Mouse (Mus musculus) hindbrain, embryonic 14.5 days (tissue): ENCODE data around the gene Cenpm. TPM values are rescaled to one million over a fixed set of nuclear protein-coding genes. Genes with fewer than 3 reads are reported as not detected.

Experiments
- ATAC-seq: fragments of 200-750 bp; cut with Nextera tagmentation; 2 replicates; pipeline ENCODE4 v1.8.0; 2017; ENCODE audit warnings: moderate number of reproducible peaks, mild to moderate bottlenecking, moderate TSS enrichment, moderate library complexity; ENCODE audit not compliant: low FRiP score
- DNase-seq: peaks from one replicate; pipeline ENCODE4 v3.0.0-alpha.2; 2015; ENCODE audit warnings: low spot score
- H3K27ac ChIP-seq: fragments of 300-500 bp; sonication (generic); 2 replicates; pipeline ENCODE4 v1.5.1; 2014; ENCODE audit warnings: mild to moderate bottlenecking, moderate library complexity
- H3K27me3 ChIP-seq: fragments of 300-500 bp; sonication (generic); 2 replicates; pipeline ENCODE4 v1.6.1; 2014; ENCODE audit warnings: mild to moderate bottlenecking, low read length, mixed read lengths; ENCODE audit not compliant: control insufficient read depth, insufficient read depth
- H3K36me3 ChIP-seq: fragments of 300-500 bp; sonication (generic); replicated peaks from 2 replicates; pipeline ENCODE4 v1.6.1; 2014; ENCODE audit not compliant: control insufficient read depth, insufficient read depth
- H3K4me1 ChIP-seq: fragments of 300-500 bp; sonication (generic); replicated peaks from 2 replicates; pipeline ENCODE4 v1.6.1; 2014; ENCODE audit warnings: antibody characterized with exemption, low read length, mixed read lengths; ENCODE audit not compliant: control insufficient read depth, insufficient read depth
- H3K4me2 ChIP-seq: fragments of 300-500 bp; sonication (generic); replicated peaks from 2 replicates; pipeline ENCODE4 v1.6.1; 2014; ENCODE audit warnings: mild to moderate bottlenecking, moderate library complexity
- H3K4me3 ChIP-seq: fragments of 300-500 bp; sonication (generic); replicated peaks from 2 replicates; pipeline ENCODE4 v1.5.1; 2014; ENCODE audit warnings: mild to moderate bottlenecking, low read length
- H3K9ac ChIP-seq: fragments of 300-500 bp; sonication (generic); 2 replicates; pipeline ENCODE4 v1.6.1; 2014
- H3K9me3 ChIP-seq: fragments of 300-500 bp; sonication (generic); 2 replicates; pipeline ENCODE4 v1.6.1; 2016; ENCODE audit warnings: low read length; ENCODE audit not compliant: control insufficient read depth
- WGBS: fragments of 180-500 bp; shearing (Covaris S2); extraction: QIAGEN DNeasy Blood & Tissue Kit; methylation state at CpG from one replicate; pipeline ENCODE4 v1.1.7; 2014; 5-methylcytosine and 5-hydroxymethylcytosine counted together
- polyA plus RNA-seq: library from polyadenylated mRNA; unstranded; fragments of >200 nt; fragmentation: Nextera tagmentation; extraction: Ambion mirVana; gene quantifications from 2 replicates; pipeline ENCODE4 v1.2.1, GENCODE M21; 2014

Cenpm gene
- polyA plus RNA-seq, 1 experiment from 2014 or later = 18.0 TPM

- H3K36me3 ChIP-seq = peaks cover 16% of the 10 kb centered on the region
- H3K4me2 ChIP-seq = peak overlapping the region; percentile 94
- H3K9me3 ChIP-seq = no peaks in the 10 kb centered on the region
- WGBS = under 1% methylated on average over 67 of the region's 86 CpGs
- DNase-seq (peak; percentile 79), ATAC-seq (peak; percentile 73)
- no peaks in the 10 kb centered on the region for H3K27me3 ChIP-seq
- peak overlapping the region; percentile 92 for H3K9ac ChIP-seq
- H3K4me3 ChIP-seq = peak overlapping the region; percentile 75
- peak overlapping the region; percentile 97 for H3K27ac ChIP-seq
- peaks cover 31% of the 10 kb centered on the region for H3K4me1 ChIP-seq
Observed at GRCm38 (mm10) chr15:82274927-82275901, 30.7 kb upstream of the Cenpm start.

GRCm38 (mm10) chr15:82274593-82274926 lies 30.0 kb upstream of the Cenpm start, which contains the start of gene Sept3:
Gene Sept3 (plus strand): TSS chr15:82274893.
- ATAC-seq (no peak), DNase-seq (no peak)
- Histone ChIP-seq H3K4me1 (peaks cover 31% of the 10 kb centered on the region), H3K27ac (peak within 1 kb of the TSS; percentile 97), H3K36me3 (peaks cover 9% of the 10 kb centered on the region), H3K9me3 (no peaks in the 10 kb centered on the region), H3K9ac (peak within 1 kb of the TSS; percentile 92), H3K27me3 (no peaks in the 10 kb centered on the region), H3K4me3 (peak within 1 kb of the TSS; percentile 75), H3K4me2 (peak within 1 kb of the TSS; percentile 94)
- 33% methylated on average over 6 of the region's 6 CpGs for WGBS

DNA sequence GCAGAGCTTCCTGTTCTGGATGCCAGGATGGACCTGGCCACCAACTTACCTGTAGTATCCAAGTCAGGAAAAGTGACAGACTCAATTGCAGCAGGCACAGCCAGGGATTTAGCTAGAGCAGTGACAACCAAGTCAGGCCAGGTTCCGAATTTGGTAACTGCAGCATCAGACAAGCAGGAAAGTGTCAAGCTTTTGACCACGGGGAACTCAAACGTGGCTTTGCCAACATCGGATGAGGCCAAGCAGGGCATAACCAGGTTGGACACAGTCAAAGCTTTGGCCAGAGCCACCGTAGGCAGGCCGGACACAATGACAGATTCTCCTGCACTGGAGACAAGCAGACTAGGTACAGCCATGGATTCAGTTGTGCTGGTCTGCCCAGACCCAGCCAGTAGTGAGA lies 27.7 kb upstream of the Cenpm start:
- Histone ChIP-seq H3K27ac (no peak overlapping the region), H3K4me1 (peaks cover 39% of the 10 kb centered on the region), H3K9ac (no peak overlapping the region), H3K4me3 (no peak overlapping the region), H3K36me3 (no peaks in the 10 kb centered on the region), H3K27me3 (no peaks in the 10 kb centered on the region), H3K4me2 (no peak overlapping the region), H3K9me3 (no peaks in the 10 kb centered on the region)
- 89% methylated on average over 6 of the region's 6 CpGs for WGBS
- ATAC-seq (no peak), DNase-seq (no peak)

GRCm38 (mm10) chr15:82271201-82271600 lies 26.7 kb upstream of the Cenpm start:
- H3K9me3 ChIP-seq = no peaks in the 10 kb centered on the region
- DNase-seq = peak; percentile 84
- H3K4me1 ChIP-seq = peaks cover 28% of the 10 kb centered on the region
- no peak for ATAC-seq
- no peaks in the 10 kb centered on the region for H3K36me3 ChIP-seq
- H3K9ac ChIP-seq = no peak overlapping the region
- H3K27me3 ChIP-seq = no peaks in the 10 kb centered on the region
- H3K4me3 ChIP-seq = no peak overlapping the region
- 2% methylated on average over 5 of the region's 5 CpGs for WGBS
- H3K4me2 ChIP-seq = no peak overlapping the region
- H3K27ac ChIP-seq = no peak overlapping the region

DNA sequence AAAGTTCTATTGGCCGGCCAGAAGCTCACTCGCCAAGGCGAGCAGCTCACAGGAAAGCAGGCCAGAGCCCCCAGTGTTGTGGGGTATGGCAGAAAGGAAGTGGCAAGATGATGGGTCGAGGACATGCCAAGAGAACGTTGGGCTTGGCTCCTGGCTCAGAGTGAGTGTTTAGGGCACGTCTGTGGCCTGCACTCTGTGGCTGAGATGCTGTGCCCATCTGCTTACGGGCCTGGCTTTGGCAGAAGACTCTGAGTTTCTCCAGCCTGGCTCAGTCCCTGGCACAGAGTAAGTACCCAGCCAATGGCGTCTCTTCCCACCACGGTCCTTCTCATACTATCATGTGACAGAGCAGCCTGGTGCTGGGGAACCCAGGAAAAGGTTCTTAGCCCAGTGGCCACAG lies 24.2 kb upstream of the Cenpm start:
- no peak overlapping the region for H3K4me3 ChIP-seq
- H3K27ac ChIP-seq = peak overlapping the region; percentile 70; the same call in 1 of the 2 replicates
- WGBS = 77% methylated on average over 9 of the region's 9 CpGs
- H3K27me3 ChIP-seq = no peaks in the 10 kb centered on the region
- no peaks in the 10 kb centered on the region for H3K9me3 ChIP-seq
- no peak for ATAC-seq
- no peaks in the 10 kb centered on the region for H3K36me3 ChIP-seq
- H3K4me2 ChIP-seq = no peak overlapping the region
- H3K4me1 ChIP-seq = peaks cover 20% of the 10 kb centered on the region
- no peak for DNase-seq
- no peak overlapping the region for H3K9ac ChIP-seq

DNA sequence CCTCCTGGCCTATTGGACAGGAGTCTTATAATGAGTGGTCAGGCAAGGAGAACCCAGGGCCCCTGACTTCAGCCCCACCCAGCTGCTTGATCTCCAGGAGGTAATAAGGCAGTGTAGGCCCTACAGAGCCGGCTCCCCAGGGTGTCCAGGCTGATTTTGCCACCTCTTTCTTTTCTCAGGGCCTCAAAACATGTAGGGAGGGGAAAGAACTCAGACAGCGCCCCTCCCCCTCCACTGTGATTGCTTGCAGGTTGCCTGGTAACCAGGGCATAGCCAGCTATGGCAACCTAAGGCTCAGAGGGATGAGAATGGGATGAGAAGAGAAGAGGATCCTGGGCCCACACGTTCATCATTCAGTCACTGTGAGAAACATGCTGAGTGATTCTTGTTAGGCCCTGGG lies 23.6 kb upstream of the Cenpm start:
- no peaks in the 10 kb centered on the region for H3K27me3 ChIP-seq
- no peaks in the 10 kb centered on the region for H3K36me3 ChIP-seq
- H3K4me3 ChIP-seq = no peak overlapping the region
- 0 out of 2 replicates have a peak overlapping the region, but pooled peaks have one; percentile 17 for H3K9ac ChIP-seq
- H3K4me2 ChIP-seq = no peak overlapping the region
- WGBS = 11% methylated on average over 3 of the region's 3 CpGs
- peak overlapping the region; percentile 70 for H3K27ac ChIP-seq
- DNase-seq (peak; percentile 56), ATAC-seq (no peak; the same call in 1 of the 2 replicates)
- H3K9me3 ChIP-seq = no peaks in the 10 kb centered on the region
- H3K4me1 ChIP-seq = peaks cover 20% of the 10 kb centered on the region

DNA sequence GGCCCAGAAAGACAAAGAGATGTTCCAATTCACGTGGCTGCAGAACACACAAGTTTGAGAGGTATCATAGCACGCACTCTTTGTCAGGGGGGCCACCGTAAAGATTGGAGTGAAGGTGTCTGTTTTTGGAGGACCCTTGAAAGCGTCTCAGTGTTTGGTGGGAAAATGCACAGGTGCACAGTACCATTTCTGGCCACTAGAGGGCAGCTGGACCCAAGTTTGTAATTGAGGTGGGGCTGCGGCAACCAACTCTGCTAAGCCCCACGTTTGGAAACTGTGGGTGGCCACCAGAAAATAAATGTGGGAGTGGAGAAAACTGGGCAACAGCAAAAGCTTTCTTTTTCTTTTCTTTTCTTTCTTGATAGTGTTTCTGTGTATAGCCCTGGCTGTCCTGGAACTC lies 21.8 kb upstream of the Cenpm start:
- peaks cover 20% of the 10 kb centered on the region for H3K4me1 ChIP-seq
- no peaks in the 10 kb centered on the region for H3K9me3 ChIP-seq
- 14% methylated on average over 6 of the region's 6 CpGs for WGBS
- H3K27ac ChIP-seq = no peak overlapping the region
- no peaks in the 10 kb centered on the region for H3K27me3 ChIP-seq
- DNase-seq (peak; percentile 86), ATAC-seq (no peak)
- H3K4me2 ChIP-seq = no peak overlapping the region
- no peak overlapping the region for H3K4me3 ChIP-seq
- H3K36me3 ChIP-seq = no peaks in the 10 kb centered on the region
- no peak overlapping the region for H3K9ac ChIP-seq

GRCm38 (mm10) chr15:82259510-82259909 lies 15.0 kb upstream of the Cenpm start:
- peaks cover 26% of the 10 kb centered on the region for H3K4me1 ChIP-seq
- H3K36me3 ChIP-seq = no peaks in the 10 kb centered on the region
- no peak for ATAC-seq
- H3K4me3 ChIP-seq = no peak overlapping the region
- H3K27me3 ChIP-seq = no peaks in the 10 kb centered on the region
- no peak overlapping the region for H3K27ac ChIP-seq
- WGBS = 10% methylated on average over 16 of the region's 16 CpGs
- peak; percentile 59 for DNase-seq
- no peak overlapping the region for H3K9ac ChIP-seq
- H3K9me3 ChIP-seq = no peaks in the 10 kb centered on the region
- H3K4me2 ChIP-seq = no peak overlapping the region

- WGBS = 5% methylated on average over 10 of the region's 10 CpGs
- Histone ChIP-seq H3K27me3 (no peaks in the 10 kb centered on the region), H3K27ac (peak overlapping the region; percentile 83), H3K4me2 (peak overlapping the region; percentile 53), H3K4me3 (peak overlapping the region; percentile 40), H3K4me1 (peaks cover 26% of the 10 kb centered on the region), H3K9ac (peak overlapping the region; percentile 67), H3K36me3 (no peaks in the 10 kb centered on the region), H3K9me3 (no peaks in the 10 kb centered on the region)
- ATAC-seq (peak; percentile 92), DNase-seq (peak; percentile 78)
Observed at GRCm38 (mm10) chr15:82255944-82256383, 11.4 kb upstream of the Cenpm start.
